Mouse (Mus musculus) adrenal gland, postnatal 10 days (tissue): ENCODE data around the gene Rab5a. TPM values are rescaled to one million over a fixed set of nuclear protein-coding genes. Genes with fewer than 3 reads are reported as not detected.

ENCODE experiments used
- DNase-seq: peaks from one replicate; pipeline ENCODE4 v3.0.0; 2021; ENCODE audit warnings: mixed read lengths
- total RNA-seq, 2 experiments: library from RNA; stranded (reverse); gene quantifications; 2 replicates each; pipeline ENCODE4 v1.2.3; 2021

Rab5a gene
- total RNA-seq, 2 experiments from 2014 or later = 73.3 to 79.8 TPM

GRCm38 (mm10) chr17:53542536-53542935 lies 63.5 kb downstream of the Rab5a start:
- DNase-seq = peak; percentile 10

DNA sequence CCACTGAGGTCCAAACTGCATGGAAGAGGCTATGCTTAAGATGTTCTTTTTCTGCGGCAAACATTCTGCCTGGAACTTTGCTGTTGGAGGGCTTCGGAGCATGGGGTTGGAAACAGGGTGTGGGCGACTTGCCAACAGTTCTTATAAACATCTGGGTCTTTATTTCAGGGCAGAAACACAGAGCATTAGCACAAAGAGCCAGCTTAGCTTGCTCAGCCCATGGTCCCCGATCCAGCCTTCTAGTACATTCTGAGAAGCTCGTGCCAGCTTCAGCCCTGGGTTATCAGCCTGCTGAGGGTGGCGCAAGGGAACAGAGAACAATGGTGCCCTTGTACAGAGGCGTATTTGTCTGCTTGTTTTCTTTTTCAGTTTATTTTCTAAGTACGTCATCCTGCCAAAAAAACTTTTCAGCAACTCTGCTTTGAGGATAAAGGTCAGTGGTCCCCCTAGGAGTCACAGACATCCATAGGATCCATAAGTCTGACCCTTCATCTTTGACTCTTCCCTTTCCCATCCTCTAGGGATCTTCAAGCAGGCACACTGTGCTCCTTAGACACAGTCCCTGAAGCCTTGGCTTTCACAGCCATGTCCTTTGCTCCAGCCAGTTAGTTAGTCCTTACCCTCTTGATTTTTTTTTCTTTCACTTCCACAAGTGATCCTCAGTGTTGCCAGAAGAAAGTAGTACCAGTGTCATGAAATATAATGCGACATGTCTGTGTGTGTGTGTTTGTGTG lies 64.7 kb downstream of the Rab5a start:
- peak; percentile 57 for DNase-seq

DNA sequence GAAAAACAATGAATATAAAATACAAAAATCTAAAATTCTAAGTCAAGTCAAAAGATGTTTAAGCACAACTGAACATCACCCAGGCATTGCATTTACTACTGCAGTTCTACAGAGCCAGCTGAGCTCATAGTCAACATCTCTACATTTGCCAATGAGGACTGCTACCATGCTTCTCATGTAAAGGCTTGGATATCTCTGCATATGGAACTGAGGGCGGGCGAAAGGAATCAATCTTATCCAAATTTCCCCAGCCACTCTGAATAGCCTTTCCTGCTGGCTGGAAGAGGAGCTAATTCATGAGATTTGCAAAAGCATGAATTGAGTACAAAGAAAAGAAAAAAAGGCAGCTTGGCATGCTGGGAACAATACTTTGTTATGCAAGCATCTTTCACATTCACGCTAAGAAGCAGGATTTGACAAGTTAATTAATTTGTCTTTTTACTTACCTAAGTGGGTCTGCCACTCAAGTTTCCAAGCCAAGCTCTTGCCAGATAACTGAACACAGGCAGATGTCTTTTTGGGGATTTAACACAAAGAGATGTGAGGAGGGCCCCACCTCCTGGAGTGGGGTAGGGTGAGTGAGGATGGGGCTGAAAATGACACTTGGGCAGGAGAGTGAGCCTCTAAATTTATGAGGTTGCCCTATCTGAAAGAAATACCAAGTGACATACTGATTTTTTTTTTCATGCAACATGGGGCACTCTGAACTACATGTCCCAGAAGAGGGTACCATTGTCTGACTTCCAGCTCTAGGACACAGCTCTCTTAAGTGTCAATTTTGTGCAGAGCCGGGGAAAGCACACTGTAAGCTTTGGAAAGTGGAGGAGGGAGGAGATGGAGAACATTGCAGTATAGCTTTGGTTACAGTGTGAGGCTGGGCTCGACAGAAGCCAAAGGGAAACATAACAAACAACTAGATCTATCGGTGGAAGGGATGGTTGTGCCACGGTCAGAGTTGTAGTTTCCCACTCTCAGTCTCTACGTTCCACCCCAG lies 72.6 kb downstream of the Rab5a start:
- no peak for DNase-seq

DNA sequence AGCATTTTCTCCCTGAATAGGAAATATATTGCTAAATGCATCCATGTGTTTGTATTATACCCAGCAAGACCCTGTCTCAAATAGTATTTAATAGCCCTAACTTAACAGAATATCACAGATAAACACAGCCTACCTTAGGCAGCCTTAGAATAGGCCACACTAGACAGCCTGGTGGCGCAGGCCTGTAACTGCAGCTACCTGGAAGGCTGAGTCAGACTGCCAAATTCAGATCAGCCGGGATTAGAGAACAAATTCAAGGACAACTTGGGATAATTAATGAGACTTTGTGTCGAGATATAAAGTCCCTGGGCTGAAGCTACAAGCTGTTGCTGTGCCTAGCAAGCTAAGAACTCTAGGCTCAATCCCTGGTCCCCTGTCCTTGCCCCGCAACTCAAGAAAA lies 75.1 kb downstream of the Rab5a start:
- no peak for DNase-seq

DNA sequence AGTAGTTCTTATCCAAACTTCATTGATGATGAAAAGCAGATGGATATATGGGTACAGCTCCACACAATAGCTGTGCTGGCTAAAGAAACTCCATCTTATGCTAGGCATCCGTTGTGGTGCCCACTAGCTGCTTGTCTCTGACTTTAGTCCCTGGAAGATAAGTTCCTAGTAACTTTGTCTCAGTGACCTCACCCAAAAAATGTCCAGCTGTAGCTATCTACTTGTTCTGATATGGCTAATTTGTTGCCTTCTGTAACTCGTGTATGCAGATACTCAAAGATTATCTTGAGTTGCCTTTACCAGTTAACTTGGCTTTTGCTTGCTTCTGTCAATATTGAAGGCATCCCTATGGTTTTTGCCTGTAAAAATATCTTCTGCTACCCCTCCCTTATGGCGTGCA lies 75.8 kb downstream of the Rab5a start:
- DNase-seq = no peak

Other genes starting within 250 kb of the Rab5a start
- under 1 TPM; 0.67 to 0.69 TPM for gene Efhb, start 15.9 kb upstream of the Rab5a start, total RNA-seq
- gene Pp2d1, start 60.2 kb downstream of the Rab5a start, total RNA-seq = not detected
- gene Kat2b, start 87.6 kb downstream of the Rab5a start, total RNA-seq = 10 to 100 TPM; 68.2 to 69.1 TPM
- 1 to 10 TPM; 4.6 to 4.9 TPM for gene Sgo1, start 210.1 kb downstream of the Rab5a start, total RNA-seq